Mouse (Mus musculus): ENCODE data around the gene Arap2.

Gene Arap2

DNA sequence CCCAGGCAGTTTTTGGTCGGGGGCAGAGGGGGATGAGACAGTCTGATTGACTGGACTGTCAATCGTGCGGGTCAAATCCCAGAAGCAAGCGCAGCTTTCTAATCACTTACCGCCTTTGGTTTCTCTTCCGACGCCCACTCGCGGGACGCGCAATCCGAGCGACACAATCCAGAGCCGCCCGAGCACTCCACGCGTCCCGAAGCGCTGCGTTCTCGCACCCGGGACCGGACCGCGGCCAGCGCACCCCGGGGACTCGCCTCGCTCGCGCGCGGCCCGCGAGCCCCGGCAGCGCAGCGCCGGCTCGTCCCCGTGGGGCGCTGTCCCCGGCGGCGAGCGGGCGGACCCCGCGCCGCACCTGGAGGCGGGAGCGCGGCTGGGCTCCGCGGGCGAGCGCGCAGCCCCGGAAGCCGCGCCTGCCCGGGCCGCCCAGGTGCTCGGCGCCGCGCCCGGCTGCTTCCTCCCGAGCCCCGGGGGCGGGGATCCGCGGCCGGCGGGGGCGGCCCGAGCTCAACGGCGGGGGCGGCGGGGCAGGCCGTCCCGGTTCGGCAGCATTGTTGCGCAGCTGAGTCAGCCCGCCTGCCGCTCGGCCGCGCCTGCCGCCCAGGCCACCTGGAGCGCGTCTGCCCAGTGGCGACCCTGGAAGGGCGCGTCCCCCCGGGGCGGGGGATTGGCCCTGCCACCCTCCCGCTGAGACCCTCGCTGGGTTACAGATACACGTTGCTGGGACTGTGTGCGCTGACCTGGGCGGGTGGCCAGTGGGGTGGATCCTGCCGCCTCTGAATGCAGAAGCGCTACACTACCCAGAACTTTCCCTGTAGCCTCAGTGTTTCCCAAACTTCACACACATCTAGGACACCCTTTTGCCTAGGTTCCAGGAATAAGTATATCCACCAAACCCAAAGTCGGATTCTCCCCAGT, at the start of gene Arap2:
TSS of gene Arap2 (minus strand) at position 376 of the 918 bp plus-strand sequence.
- in situ Hi-C loops (cut with MboI, MseI): loop anchor here (25.0 kb wide), 1 partner anchor 1271 kb away; no protein-coding TSS in a partner anchor

DNA sequence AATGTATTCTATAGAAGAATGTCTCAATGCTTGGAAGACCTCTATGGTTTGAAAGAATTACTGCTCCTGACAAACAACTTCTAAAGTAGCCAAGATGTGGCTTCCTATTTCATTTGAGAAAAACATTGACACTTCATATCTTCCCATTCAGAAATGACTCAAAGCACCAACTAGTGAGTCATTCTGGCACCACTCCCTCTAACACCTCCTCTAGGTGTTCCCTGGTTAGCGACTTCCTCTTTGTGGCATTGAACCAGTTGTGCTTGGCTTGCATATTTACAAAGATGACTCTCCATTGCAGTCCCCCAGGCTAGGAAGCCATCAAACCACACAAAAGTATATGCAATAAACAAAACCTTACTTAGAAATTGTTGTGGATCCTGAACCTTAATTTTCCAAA, 49.8 kb upstream of the Arap2 start:
- in situ Hi-C loops (cut with MboI, MseI): loop anchor here (5.0 kb wide), 1 partner anchor 38 kb away; no protein-coding TSS in a partner anchor

DNA sequence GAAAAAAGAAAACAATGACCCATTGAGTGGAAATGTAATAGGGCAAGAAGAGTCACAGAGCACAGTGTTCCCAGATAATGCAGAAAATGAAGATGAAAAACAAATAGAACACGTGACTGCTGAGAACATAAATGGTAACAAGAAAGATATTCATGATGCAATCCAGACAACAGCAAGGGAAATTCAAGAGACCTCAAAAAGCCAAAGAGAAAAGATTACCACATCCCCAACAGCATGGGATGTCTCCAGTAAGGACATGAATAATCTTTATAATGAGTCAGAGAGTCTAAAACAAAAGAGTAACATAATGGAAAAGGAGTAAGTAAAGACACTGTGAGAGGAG, 48.1 kb upstream of the Arap2 start:
- in situ Hi-C loops (cut with MboI, MseI): no loop called here

DNA sequence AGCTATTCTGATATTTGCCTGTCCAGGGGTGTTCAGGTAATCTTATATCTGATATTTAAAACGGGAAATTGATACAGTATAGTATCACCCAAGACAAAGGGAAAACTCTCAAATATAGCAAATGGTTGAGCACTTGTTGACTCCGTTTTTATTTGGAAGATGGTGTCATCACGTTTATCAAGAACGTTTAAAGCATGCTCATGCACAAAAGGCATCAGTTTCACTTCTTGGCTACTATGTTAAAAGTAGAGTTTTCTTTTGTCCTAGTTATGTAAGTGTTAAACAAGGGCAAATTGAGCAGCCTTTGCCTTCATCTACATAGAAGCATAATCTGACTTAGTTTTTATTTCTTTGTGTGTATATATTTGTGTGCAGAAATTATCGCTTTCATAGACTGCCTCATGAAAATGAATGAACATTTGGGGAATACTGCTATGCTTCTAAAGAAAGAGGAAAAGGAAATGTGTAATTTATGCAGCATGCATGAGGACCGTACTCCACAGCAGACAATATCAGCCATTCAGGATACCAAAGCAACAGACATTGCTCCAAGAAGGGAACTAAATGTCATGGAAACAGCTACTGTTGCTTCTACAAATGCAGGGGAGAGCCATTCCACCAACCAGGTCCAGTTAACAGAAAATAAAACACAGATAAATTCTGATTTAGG, 47.6 kb upstream of the Arap2 start, which contains the start of gene Dthd1:
TSS of gene Dthd1 (plus strand) at position 422 of the 670 bp plus-strand sequence.
- in situ Hi-C loops (cut with MboI, MseI): no loop called here

DNA sequence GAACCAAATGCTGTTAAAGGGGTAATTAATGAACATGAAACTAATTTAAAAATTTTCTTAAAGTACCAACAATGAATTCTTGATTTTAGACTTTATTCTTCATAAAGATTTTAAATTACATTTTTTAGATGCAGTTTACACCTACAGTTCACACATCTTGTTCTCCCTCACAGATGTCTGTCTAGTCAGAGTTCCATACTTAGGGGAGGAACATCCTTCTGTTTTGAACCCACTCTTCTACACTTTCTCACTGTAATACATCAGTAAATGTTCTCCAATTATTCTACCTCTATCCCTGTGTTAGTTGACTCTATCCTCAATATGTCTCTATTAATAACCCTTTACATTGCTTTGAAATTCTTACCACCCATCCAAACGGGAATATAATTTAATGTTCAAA, 26.8 kb upstream of the Arap2 start:
- in situ Hi-C loops (cut with MboI, MseI): no loop called here

DNA sequence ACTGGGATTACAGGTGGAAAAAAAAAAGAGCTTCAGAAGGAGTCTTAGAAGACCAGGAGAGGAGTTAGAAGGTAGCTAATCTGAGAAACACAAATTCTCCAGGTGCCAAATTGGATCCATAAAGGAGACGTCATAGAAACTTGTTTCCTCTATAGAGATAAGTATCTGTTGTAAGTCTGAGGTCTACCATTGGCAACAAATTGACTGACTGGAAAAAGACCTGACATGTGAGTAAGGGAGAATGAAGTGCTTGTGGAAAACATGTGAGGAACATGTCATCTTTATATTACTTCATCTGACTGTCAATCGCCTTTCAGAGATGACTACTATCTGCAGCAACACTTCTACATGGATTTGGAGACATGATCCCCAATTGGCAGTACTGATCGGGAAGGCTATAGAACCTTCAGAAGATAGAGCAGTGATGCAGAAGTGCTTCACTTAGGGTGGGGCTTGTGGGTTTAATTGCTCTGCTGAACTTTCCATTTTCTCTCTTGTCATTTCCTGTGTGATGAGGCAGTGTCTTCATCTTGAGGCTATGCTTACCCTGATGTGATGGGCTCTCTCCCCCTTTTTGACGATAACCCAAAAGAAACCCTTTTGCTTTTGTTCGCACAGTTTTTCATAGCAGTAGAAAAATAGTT, 25.1 kb upstream of the Arap2 start:
- in situ Hi-C loops (cut with MboI, MseI): no loop called here

DNA sequence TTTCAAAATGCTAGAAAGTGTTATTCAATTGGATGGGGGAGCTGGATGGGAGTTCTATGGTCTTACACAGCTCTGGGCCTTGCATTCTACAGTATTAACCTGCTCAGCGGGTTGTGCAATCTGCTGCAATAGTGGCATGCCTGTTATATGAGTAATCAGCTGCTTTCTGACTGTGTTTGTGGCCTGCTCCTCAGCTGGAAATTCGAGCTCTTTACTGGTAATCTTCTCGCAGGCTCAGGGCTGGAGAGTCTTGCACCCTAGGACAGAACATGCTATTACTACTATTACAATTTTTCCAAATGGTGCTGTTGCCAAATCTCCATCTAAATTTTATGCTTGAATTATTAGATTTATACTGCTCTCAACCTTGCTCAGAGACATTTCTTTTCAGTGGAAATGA, 20.9 kb upstream of the Arap2 start:
- in situ Hi-C loops (cut with MboI, MseI): no loop called here

DNA sequence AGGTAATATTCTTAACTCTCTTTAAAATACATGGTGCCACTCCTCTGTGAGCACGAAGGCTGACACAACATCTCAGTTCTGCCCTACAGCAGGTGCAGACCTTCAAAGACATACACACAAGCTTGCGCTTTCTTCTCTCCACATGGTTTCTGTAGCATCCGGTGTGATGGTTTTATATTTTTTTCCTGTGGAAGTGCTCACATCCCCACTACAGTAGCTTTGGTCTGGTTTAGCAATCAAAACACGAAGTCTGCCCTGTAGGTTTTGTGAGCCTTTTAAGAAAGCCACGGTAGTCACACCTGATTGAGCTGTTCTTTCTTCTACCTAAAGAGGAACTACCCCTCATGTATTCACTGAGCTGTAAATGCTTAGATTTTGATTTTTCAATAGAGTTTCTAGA, 12.7 kb upstream of the Arap2 start:
- in situ Hi-C loops (cut with MboI, MseI): loop anchor here (5.0 kb wide), 1 partner anchor 39 kb away; no protein-coding TSS in a partner anchor

DNA sequence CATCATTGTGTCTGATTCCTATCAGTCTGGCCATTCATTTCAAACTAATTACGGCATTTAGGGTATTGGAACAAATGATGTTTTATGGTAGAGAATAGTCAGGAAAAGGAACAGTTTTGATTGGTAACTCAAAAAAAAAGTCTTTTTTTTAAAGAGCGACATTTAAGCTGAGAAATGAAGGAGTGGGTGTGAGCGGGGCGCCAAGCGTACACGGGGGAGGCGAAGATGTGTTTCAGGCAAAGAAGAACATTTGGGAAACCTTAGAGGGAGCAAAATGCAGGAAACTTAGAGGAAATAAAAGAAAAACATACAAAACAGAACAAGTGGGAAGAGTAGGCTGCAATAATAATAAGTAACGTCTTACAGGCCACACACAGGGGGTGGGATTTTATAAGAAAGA, 11.8 kb upstream of the Arap2 start:
- in situ Hi-C loops (cut with MboI, MseI): loop anchor here (5.0 kb wide), 1 partner anchor 39 kb away; no protein-coding TSS in a partner anchor

DNA sequence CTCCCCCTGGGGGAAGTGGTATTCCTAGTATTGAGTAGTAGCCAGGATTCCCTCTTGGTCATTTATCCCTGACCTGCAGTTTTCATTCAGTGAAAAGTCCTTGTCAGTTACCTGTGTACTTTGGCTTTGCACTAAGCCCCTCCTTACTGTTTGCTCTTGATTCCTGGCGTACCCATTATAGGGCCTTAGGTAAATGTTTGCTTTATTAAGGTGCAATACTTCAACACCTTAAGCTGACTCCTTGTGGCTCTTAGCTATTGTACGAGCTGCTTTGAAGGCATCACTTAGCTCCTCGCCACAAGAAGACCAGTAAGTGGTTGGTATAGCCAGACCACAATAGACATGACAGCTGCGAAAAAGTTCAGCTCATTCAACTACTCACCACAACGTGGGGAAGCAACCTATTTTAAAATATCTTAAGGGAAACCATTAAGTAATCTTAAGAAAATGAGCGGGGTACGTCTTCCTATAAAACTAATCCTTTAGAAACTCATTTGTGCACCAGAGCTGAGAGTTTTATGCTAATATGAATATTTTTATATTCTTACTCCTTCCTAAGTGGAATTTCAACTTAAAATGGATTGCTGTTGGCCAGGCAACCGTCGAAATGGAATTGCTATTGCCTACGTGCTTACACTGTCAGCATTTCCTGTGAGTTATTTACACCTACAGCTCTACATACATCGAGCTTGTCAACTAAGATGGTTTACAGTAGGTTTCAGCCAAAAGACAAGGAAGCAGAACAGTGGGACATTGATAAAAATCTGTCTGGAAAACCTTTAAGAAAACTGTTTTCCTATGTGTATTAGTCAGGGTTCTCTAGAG, 6.0 kb upstream of the Arap2 start:
- in situ Hi-C loops (cut with MboI, MseI): loop anchor here (25.0 kb wide), 1 partner anchor 1265 kb away; no protein-coding TSS in a partner anchor

DNA sequence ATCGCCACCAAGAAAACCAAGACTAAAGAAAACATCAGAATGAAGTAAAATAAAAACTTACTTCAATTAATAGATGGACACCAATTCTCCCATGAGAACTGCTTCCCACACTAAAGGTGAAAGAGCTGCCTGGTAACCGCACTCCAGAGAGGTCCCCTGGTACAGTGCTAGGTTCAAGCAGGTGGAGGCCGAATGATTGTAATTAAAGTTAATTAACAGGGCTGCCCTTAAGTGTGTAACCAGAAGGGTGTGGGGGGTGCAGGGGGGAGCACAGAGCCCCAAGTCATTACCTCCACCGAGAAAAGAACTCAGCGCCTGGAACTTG, 538 bp downstream of the Arap2 start:
- in situ Hi-C loops (cut with MboI, MseI): loop anchor here (25.0 kb wide), 1 partner anchor 1272 kb away; no protein-coding TSS in a partner anchor

DNA sequence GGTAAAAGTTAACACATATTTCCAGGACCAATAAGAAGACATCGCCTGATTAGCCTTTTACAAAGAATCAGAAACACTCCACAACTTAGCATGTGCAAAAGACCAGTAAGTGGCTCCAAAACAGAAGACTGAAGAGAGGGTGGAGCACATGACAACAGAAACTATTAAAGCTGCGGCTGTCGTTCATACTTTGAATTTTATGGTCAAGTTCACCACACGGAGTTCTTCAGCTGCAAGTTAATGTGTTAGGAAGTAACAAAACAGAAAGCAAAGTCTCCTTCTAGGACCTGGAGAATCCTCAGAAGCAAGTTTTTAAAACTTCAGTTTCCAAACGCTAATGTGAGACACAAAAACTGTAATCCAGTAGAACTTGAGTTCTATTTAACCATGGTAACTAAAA, 1.8 kb downstream of the Arap2 start:
- in situ Hi-C loops (cut with MboI, MseI): loop anchor here (25.0 kb wide), 1 partner anchor 1273 kb away; no protein-coding TSS in a partner anchor

DNA sequence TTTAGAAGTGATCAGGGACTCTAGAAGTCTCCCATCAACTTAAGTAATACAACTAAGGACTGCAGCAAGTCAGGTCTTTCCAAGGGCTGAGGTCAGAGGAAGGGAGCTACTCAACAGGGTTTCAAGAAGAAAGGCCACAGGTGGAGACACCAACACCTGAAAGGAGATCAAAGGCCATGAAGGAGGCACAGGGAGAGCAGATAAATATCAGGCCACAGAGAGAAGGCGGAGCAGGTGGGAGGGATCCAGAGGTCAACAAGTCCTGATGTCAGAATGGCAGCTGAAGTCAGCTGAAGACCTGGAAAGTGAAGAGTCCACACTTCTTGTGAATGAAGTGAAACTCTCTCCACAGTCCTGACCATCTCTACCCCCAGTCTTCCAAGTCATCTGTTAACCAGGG, 2.9 kb downstream of the Arap2 start:
- in situ Hi-C loops (cut with MboI, MseI): loop anchor here (25.0 kb wide), 1 partner anchor 1274 kb away; no protein-coding TSS in a partner anchor

DNA sequence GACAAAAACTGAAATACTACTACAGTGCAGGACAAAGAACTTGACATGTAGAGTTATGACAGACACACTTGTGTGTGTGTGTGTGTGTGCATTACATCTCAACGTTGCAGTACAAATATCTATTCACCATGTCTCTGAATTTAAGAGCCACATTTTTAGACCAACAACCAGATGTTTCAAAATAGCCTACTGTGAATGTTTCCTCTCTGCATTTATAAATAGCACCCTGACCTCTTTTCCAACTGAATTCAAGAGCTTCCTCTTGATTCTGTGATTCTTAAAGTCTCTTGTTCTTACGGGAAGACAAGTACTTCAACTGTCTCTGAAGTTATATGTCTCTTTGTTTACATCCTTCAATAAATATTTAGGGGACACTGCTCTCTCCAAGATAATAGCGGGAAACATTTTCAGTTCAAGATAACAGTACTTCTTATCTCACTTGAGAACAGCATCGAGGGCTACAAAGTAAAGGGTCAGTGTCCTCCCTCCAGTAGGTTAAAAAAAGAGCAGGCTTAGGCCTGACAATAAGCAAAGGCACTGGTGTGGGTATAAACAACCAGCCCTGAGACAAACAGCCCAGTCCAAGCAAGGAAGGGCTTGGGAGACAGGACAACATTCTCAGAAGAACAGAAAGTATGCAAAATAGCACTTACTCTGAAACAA, 3.5 kb downstream of the Arap2 start:
- in situ Hi-C loops (cut with MboI, MseI): loop anchor here (25.0 kb wide), 1 partner anchor 1275 kb away; no protein-coding TSS in a partner anchor

DNA sequence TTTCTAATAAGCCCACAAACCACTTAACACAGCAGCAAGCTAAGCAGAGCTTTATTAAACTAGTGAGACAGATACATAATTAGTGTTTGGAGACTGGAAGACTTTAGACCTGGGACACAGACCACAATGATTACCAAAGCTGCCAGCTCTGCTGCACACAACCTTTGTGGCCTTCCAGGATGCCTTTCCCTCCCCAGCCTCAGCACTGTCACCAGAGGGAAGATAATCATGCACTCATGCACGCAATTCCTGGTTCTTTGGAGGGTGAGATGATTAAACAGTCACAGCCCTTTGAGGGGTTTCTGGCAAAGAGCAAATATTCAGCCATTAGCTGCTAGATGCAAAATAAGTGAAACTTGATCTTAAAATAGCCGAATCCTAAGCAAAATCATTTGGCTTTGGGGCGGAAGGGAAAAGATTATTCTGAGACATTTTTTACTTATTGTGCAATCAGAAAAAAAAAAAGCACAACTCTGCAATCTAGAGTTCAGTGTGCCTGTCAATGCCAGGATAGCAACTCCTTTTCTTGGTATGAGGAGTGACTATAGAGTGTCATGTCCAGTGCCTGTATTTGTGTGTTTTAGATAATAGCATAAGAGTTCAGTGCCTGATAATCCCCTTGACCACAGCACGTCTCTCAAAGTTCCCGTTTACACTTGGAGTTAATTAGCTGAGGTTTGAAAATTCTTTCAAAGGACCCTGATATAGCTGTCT, 5.0 kb downstream of the Arap2 start:
- in situ Hi-C loops (cut with MboI, MseI): loop anchor here (25.0 kb wide), 1 partner anchor 1276 kb away; no protein-coding TSS in a partner anchor

DNA sequence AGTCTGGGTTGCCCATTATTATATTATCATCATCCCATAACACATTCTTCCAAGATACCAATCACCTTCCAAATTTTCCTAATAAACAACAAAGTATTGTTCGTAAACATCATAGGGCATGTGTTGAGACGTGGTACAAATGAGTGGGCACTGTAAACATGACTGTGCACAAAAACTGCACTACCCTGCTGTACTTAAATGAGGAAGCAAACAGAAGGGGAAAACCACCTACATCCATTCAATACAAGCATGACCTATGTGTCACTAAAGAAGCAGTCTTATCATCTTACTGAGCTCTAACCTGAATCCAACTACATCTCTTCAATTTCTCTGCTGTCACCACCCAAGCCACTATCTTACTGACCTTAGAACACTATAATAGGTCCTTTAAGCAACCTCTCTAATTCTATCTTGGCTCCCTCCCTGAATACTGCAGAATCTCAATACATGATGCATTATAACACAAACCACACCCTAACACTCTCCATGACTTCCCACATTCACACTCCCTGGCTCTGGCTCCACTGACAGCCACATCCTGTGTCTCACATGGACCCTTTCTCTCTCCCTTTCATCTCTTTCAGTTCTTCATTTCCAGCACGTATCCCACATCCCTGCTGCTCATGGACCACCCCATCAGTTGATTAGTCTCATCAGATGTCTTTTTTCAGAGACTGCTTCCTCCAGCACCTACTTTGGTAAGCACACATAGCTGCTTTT, 10.0 kb downstream of the Arap2 start:
- in situ Hi-C loops (cut with MboI, MseI): loop anchor here (25.0 kb wide), 1 partner anchor 1281 kb away; no protein-coding TSS in a partner anchor

DNA sequence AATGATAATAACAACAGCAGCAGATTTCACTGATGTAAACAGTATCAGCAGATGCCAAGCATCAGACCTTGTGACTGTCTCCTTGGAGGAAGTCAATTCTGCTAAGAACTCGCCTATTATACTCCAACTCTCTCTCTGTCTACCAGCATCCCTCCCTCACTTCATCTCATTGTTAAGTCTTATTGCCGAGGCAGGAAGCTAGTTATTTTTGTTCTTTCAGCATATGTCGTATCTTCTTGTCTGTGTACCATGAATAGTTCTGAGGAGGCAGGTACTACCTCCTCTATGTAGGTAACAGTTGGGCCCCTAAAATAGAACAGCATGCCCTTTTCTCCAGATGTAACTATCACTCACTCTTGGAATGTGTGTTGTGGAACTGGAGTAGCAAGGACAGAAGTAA, 13.0 kb downstream of the Arap2 start:
- in situ Hi-C loops (cut with MboI, MseI): loop anchor here (25.0 kb wide), 1 partner anchor 1284 kb away; no protein-coding TSS in a partner anchor

DNA sequence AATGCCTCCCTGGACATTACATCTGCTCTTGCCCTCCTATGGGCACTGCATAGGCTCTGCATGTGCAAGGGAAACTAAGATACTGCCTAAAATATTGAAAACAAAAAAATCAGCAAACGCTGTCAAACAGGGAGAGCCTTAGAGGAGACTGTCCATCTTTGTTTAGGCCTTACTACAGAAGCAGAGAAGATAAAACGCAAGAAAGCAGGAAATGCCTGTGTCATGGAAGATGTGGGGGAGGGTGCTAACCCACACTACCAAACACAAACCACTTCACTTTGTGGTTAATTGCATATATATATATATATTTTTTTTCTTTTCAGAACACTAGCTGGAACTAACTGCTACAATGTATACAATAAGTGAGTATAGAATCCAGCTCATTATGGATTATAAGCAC, 14.3 kb downstream of the Arap2 start:
- in situ Hi-C loops (cut with MboI, MseI): loop anchor here (25.0 kb wide), 1 partner anchor 1286 kb away; no protein-coding TSS in a partner anchor

DNA sequence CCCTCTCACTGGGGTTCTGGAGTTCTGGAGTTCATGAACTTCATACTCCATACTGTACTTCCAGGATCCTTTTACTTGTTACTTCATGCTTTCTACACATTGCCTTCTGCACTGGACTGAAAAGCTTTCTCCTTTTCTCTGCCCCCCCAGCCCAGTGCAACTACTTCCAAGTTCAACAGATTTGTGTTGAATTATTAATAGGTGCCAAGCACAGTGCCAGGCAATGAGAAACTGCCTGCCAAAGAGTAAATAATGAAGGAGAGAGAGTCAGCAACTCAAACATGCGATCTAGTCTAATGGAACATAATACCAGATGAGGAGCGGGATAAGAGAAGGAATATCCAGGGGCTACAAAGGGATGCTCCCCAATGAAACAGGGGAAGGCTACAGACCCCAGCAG, 17.8 kb downstream of the Arap2 start:
- in situ Hi-C loops (cut with MboI, MseI): no loop called here
